Mouse (Mus musculus) kidney, adult 2 months (tissue): Measurements from ENCODE around the gene Nedd1.

Experiments used
- CTCF ChIP-seq: fragments of 200-500 bp; conservative IDR thresholded peaks from 2 replicates; pipeline ENCODE4 v1.5.1; 2011; ENCODE audit warnings: low read depth, mild to moderate bottlenecking, control low read depth, low read length, moderate library complexity, mixed read lengths; ENCODE audit not compliant: insufficient read depth, insufficient read length
- POLR2A ChIP-seq: fragments of 200-500 bp; IDR thresholded peaks from one replicate; pipeline ENCODE4 v1.6.1; 2011; ENCODE audit warnings: low read depth, low read length, control low read depth

GRCm38 (mm10) chr10:92652399-92652920 is 69.8 kb downstream of the Nedd1 start:
- no peak for TF ChIP-seq POLR2A
- no peak for TF ChIP-seq CTCF
